Mouse (Mus musculus) brain, embryonic 14.5 days (tissue): ENCODE measurements around the gene BC030867. TPM values are rescaled to one million over a fixed set of nuclear protein-coding genes. Genes with fewer than 3 reads are reported as not detected.
A peak's percentile ranks its signal among the peaks of the same experiment; 100 is the strongest.

Experiments used
- DNase-seq: peaks from one replicate; pipeline ENCODE4 v3.0.0-alpha.2; 2011; ENCODE audit warnings: low read depth
- CTCF ChIP-seq: fragments of 200-500 bp; IDR thresholded peaks from 2 replicates; pipeline ENCODE4 v1.5.1; 2012; ENCODE audit warnings: inconsistent platforms, mild to moderate bottlenecking, moderate library complexity, borderline replicate concordance; ENCODE audit not compliant: insufficient read depth, insufficient read length; ENCODE audit errors: extremely low read depth
- POLR2A ChIP-seq: fragments of 200-500 bp; IDR thresholded peaks from 2 replicates; pipeline ENCODE4 v1.6.1; 2012; ENCODE audit warnings: mild to moderate bottlenecking, inconsistent platforms, borderline replicate concordance; ENCODE audit not compliant: poor library complexity, insufficient read depth, insufficient read length, severe bottlenecking; ENCODE audit errors: extremely low read depth
- polyA plus RNA-seq: library from polyadenylated mRNA; depleted of rRNA; stranded (reverse); fragments of >200 nt; gene quantifications from 2 replicates; pipeline ENCODE4 v1.2.3, GENCODE M21; 2012

Gene BC030867
- polyA plus RNA-seq, 1 experiment: 5.0 TPM

- TF ChIP-seq POLR2A (no peak), CTCF (no peak)
- no peak for DNase-seq
Measured at GRCm38 (mm10) chr11:102241874-102242273, 6.8 kb upstream of the BC030867 start.

GRCm38 (mm10) chr11:102244926-102245449, 3.7 kb upstream of the BC030867 start:
- TF ChIP-seq POLR2A (peak; percentile 33; the same call in 1 of the 2 replicates), CTCF (no peak)
- DNase-seq: peak; percentile 89

GRCm38 (mm10) chr11:102245581-102246272, 3.0 kb upstream of the BC030867 start:
- TF ChIP-seq CTCF (no peak), POLR2A (no peak)
- DNase-seq: no peak

GRCm38 (mm10) chr11:102246273-102246635, 2.4 kb upstream of the BC030867 start:
- TF ChIP-seq CTCF: no peak
- TF ChIP-seq POLR2A: no peak
- DNase-seq: no peak

GRCm38 (mm10) chr11:102246871-102247270, 1.8 kb upstream of the BC030867 start:
- no peak for DNase-seq
- TF ChIP-seq CTCF (peak; percentile 12; the same call in 1 of the 2 replicates), POLR2A (no peak)

- DNase-seq: no peak
- TF ChIP-seq POLR2A: no peak
- TF ChIP-seq CTCF: no peak
Measured at GRCm38 (mm10) chr11:102249351-102250090, 839 bp downstream of the BC030867 start.

GRCm38 (mm10) chr11:102257514-102257913, 8.8 kb downstream of the BC030867 start:
- DNase-seq: peak; percentile 65
- TF ChIP-seq POLR2A: no peak
- peak; percentile 63 for TF ChIP-seq CTCF

- DNase-seq: no peak
- TF ChIP-seq POLR2A (no peak), CTCF (no peak)
Measured at GRCm38 (mm10) chr11:102258095-102258494, 9.4 kb downstream of the BC030867 start.

GRCm38 (mm10) chr11:102258521-102258920, 9.8 kb downstream of the BC030867 start:
- TF ChIP-seq POLR2A (no peak), CTCF (peak; percentile 21; the same call in 1 of the 2 replicates)
- DNase-seq: no peak

- TF ChIP-seq POLR2A (no peak), CTCF (no peak)
- DNase-seq: no peak
Measured at GRCm38 (mm10) chr11:102263211-102263610, 14.5 kb downstream of the BC030867 start.

GRCm38 (mm10) chr11:102265816-102266215, 17.1 kb downstream of the BC030867 start:
- no peak for TF ChIP-seq POLR2A
- no peak for DNase-seq
